Mouse (Mus musculus) embryonic facial prominence, embryonic 14.5 days (tissue): ENCODE data around the gene Mertk. TPM values are rescaled to one million over a fixed set of nuclear protein-coding genes. Genes with fewer than 3 reads are reported as not detected.
"Not testable (repeated sequence)": the region's sequence is repeated elsewhere in the genome, so short reads cannot be mapped to it uniquely, and the experiment has no call there.

Experiments
- ATAC-seq: fragments of 200-750 bp; cut with Nextera tagmentation; 2 replicates; pipeline ENCODE4 v1.8.0; 2017; ENCODE audit warnings: low read depth, moderate number of reproducible peaks, moderate TSS enrichment
- DNase-seq: peaks from one replicate; pipeline ENCODE4 v3.0.0-alpha.2; 2015; ENCODE audit warnings: low spot score
- H3K27ac ChIP-seq: fragments of 300-500 bp; sonication (generic); replicated peaks from 2 replicates; pipeline ENCODE4 v1.5.1; 2014; ENCODE audit warnings: low read depth, mild to moderate bottlenecking, low read length, moderate library complexity
- H3K27me3 ChIP-seq: fragments of 300-500 bp; sonication (generic); replicated peaks from 2 replicates; pipeline ENCODE4 v1.6.1; 2014; ENCODE audit warnings: low read length; ENCODE audit not compliant: control insufficient read depth, insufficient read depth
- H3K36me3 ChIP-seq: fragments of 300-500 bp; sonication (generic); 2 replicates; pipeline ENCODE4 v1.6.1; 2014; ENCODE audit warnings: low read length, mixed read lengths; ENCODE audit not compliant: control insufficient read depth, insufficient read depth
- H3K4me1 ChIP-seq: fragments of 300-500 bp; sonication (generic); 2 replicates; pipeline ENCODE4 v1.6.1; 2014; ENCODE audit warnings: antibody characterized with exemption, low read length; ENCODE audit not compliant: control insufficient read depth, insufficient read depth
- H3K4me2 ChIP-seq: fragments of 300-500 bp; sonication (generic); 2 replicates; pipeline ENCODE4 v1.6.1; 2014; ENCODE audit warnings: low read depth, mild to moderate bottlenecking, low read length, moderate library complexity, mixed read lengths
- H3K4me3 ChIP-seq: fragments of 300-500 bp; sonication (generic); 2 replicates; pipeline ENCODE4 v1.5.1; 2014; ENCODE audit warnings: low read depth, mild to moderate bottlenecking, low read length
- H3K9ac ChIP-seq: fragments of 300-500 bp; sonication (generic); 2 replicates; pipeline ENCODE4 v1.6.1; 2014; ENCODE audit warnings: low read depth, mild to moderate bottlenecking, low read length, moderate library complexity, mixed read lengths
- H3K9me3 ChIP-seq: fragments of 300-500 bp; sonication (generic); 2 replicates; pipeline ENCODE4 v1.6.1; 2016; ENCODE audit warnings: low read length; ENCODE audit not compliant: control insufficient read depth
- WGBS: fragments of 180-500 bp; shearing (Covaris S2); extraction: QIAGEN DNeasy Blood & Tissue Kit; methylation state at CpG from one replicate; pipeline ENCODE4 v1.1.7; 2014; 5-methylcytosine and 5-hydroxymethylcytosine counted together
- polyA plus RNA-seq: library from polyadenylated mRNA; unstranded; fragments of >200 nt; fragmentation: Nextera tagmentation; extraction: Ambion mirVana; gene quantifications from 2 replicates; pipeline ENCODE4 v1.2.1, GENCODE M21; 2014

Mertk gene
- 9.6 and 9.8 TPM in 2 replicates for polyA plus RNA-seq

GRCm38 (mm10) chr2:128698693-128699181 is at the start of gene Mertk:
Gene Mertk, plus strand, starts transcription at chr2:128698956.
- no peaks in the 10 kb centered on the region for H3K36me3 ChIP-seq
- peak within 1 kb of the TSS; percentile 54 for H3K4me2 ChIP-seq
- under 1% methylated on average over 30 of the region's 30 CpGs for WGBS
- H3K4me3 ChIP-seq = peak within 1 kb of the TSS; percentile 56
- H3K27me3 ChIP-seq = no peaks in the 10 kb centered on the region
- H3K27ac ChIP-seq = peak within 1 kb of the TSS; percentile 80
- 0 out of 2 replicates have a peak, but pooled peaks cover 6% of the 10 kb centered on the region for H3K4me1 ChIP-seq
- H3K9me3 ChIP-seq = no peaks in the 10 kb centered on the region
- DNase-seq (peak; percentile 96), ATAC-seq (peak; percentile 93)
- H3K9ac ChIP-seq = peak within 1 kb of the TSS; percentile 75

- Histone ChIP-seq H3K4me2 (no peak overlapping the region), H3K4me1 (peaks cover under 1% of the 10 kb centered on the region; the same call in 1 of the 2 replicates), H3K4me3 (no peak overlapping the region), H3K9me3 (no peaks in the 10 kb centered on the region), H3K36me3 (peaks cover 79% of the 10 kb centered on the region), H3K27ac (no peak overlapping the region), H3K27me3 (no peaks in the 10 kb centered on the region), H3K9ac (no peak overlapping the region)
- DNase-seq (no peak), ATAC-seq (no peak)
- WGBS = 61% methylated on average over 4 of the region's 4 CpGs
Measured at GRCm38 (mm10) chr2:128680661-128681060, 18.1 kb upstream of the Mertk start.

- H3K4me1 ChIP-seq = peaks cover 9% of the 10 kb centered on the region
- DNase-seq = peak; percentile 96
- H3K9ac ChIP-seq = peak within 1 kb of the TSS; percentile 98
- peak within 1 kb of the TSS; percentile 83 for H3K4me2 ChIP-seq
- WGBS = 0% methylated on average over 37 of the region's 58 CpGs
- peak within 1 kb of the TSS; percentile 89 for H3K27ac ChIP-seq
- H3K4me3 ChIP-seq = peak within 1 kb of the TSS; percentile 97
- ATAC-seq = peak; percentile 98
- peaks cover 27% of the 10 kb centered on the region for H3K36me3 ChIP-seq
- no peaks in the 10 kb centered on the region for H3K9me3 ChIP-seq
- H3K27me3 ChIP-seq = no peaks in the 10 kb centered on the region
Measured at GRCm38 (mm10) chr2:128686921-128687557, 11.7 kb upstream of the Mertk start, which contains the start of gene Anapc1. Gene Anapc1, minus strand, starts transcription at chr2:128687391.

GRCm38 (mm10) chr2:128687558-128688120 is 11.1 kb upstream of the Mertk start:
- Histone ChIP-seq H3K27ac (peak overlapping the region; percentile 89), H3K27me3 (no peaks in the 10 kb centered on the region), H3K4me2 (peak overlapping the region; percentile 83), H3K36me3 (peaks cover 24% of the 10 kb centered on the region), H3K9me3 (no peaks in the 10 kb centered on the region), H3K4me3 (peak overlapping the region; percentile 97), H3K4me1 (peaks cover 9% of the 10 kb centered on the region), H3K9ac (peak overlapping the region; percentile 98)
- peak; percentile 87 for ATAC-seq
- DNase-seq = peak; percentile 88
- WGBS = 40% methylated on average over 10 of the region's 10 CpGs

- no peaks in the 10 kb centered on the region for H3K4me1 ChIP-seq
- no peak overlapping the region for H3K27ac ChIP-seq
- no peak overlapping the region for H3K4me3 ChIP-seq
- H3K9ac ChIP-seq = no peak overlapping the region; the same call in 1 of the 2 replicates
- H3K9me3 ChIP-seq = no peaks in the 10 kb centered on the region
- DNase-seq (no peak), ATAC-seq (peak; percentile 38; the same call in 1 of the 2 replicates)
- no peaks in the 10 kb centered on the region for H3K27me3 ChIP-seq
- no peaks in the 10 kb centered on the region for H3K36me3 ChIP-seq
- no peak overlapping the region for H3K4me2 ChIP-seq
- WGBS = 53% methylated on average over 14 of the region's 14 CpGs
Measured at GRCm38 (mm10) chr2:128692336-128692735, 6.4 kb upstream of the Mertk start.

- Histone ChIP-seq H3K9me3 (no peaks in the 10 kb centered on the region), H3K9ac (no peak overlapping the region; the same call in 1 of the 2 replicates), H3K4me3 (no peak overlapping the region), H3K4me1 (no peaks in the 10 kb centered on the region), H3K27ac (no peak overlapping the region), H3K4me2 (no peak overlapping the region), H3K36me3 (no peaks in the 10 kb centered on the region), H3K27me3 (no peaks in the 10 kb centered on the region)
- no peak for ATAC-seq
- no peak for DNase-seq
- 81% methylated on average over 10 of the region's 10 CpGs for WGBS
Measured at GRCm38 (mm10) chr2:128692771-128693170, 6.0 kb upstream of the Mertk start.

GRCm38 (mm10) chr2:128693236-128693635 is 5.5 kb upstream of the Mertk start:
- no peaks in the 10 kb centered on the region for H3K36me3 ChIP-seq
- no peaks in the 10 kb centered on the region for H3K4me1 ChIP-seq
- no peak overlapping the region for H3K27ac ChIP-seq
- H3K9ac ChIP-seq = no peak overlapping the region
- no peak overlapping the region for H3K4me2 ChIP-seq
- WGBS = 66% methylated on average over 4 of the region's 4 CpGs
- no peaks in the 10 kb centered on the region for H3K27me3 ChIP-seq
- no peak for ATAC-seq
- no peak overlapping the region for H3K4me3 ChIP-seq
- no peaks in the 10 kb centered on the region for H3K9me3 ChIP-seq
- DNase-seq = no peak

- H3K9me3 ChIP-seq, DNase-seq, H3K9ac ChIP-seq, ATAC-seq, H3K36me3 ChIP-seq, H3K27me3 ChIP-seq, H3K4me3 ChIP-seq, H3K4me1 ChIP-seq, H3K4me2 ChIP-seq, H3K27ac ChIP-seq: not testable (repeated sequence)
- 96% methylated on average over 3 of the region's 3 CpGs for WGBS
Measured at GRCm38 (mm10) chr2:128693828-128694227, 4.9 kb upstream of the Mertk start.
